Mouse (Mus musculus): ENCODE results near the gene Gpx3. TPM values are rescaled to one million over a fixed set of nuclear protein-coding genes. Genes with fewer than 3 reads are reported as not detected.

Gpx3 gene
- polyA plus RNA-seq, 1 experiment from 2014 or later = 18.0 TPM

- H3K9ac ChIP-seq (replicated peaks; ENCODE audit: low read depth, low read length) = no peak overlapping the region
- no peak overlapping the region for H3K27ac ChIP-seq (ENCODE audit: low read length)
- H3K27me3 ChIP-seq (replicated peaks; ENCODE audit: control insufficient read depth, insufficient read depth, low read length) = no peaks in the 10 kb centered on the region
- 87% methylated on average over 11 of the region's 11 CpGs for WGBS
- peaks cover 10% of the 10 kb centered on the region for H3K36me3 ChIP-seq (ENCODE audit: control insufficient read depth, insufficient read depth)
- H3K4me1 ChIP-seq (replicated peaks; ENCODE audit: control insufficient read depth, insufficient read depth, low read length) = no peaks in the 10 kb centered on the region
- no peak overlapping the region for H3K4me3 ChIP-seq (replicated peaks; ENCODE audit: low read length)
- ATAC-seq = no peak
- H3K9me3 ChIP-seq (ENCODE audit: control insufficient read depth, low read length) = no peaks in the 10 kb centered on the region
- H3K4me2 ChIP-seq (ENCODE audit: low read length) = no peak overlapping the region
Observed at GRCm38 (mm10) chr11:54920127-54920972, 18.1 kb downstream of the Gpx3 start.

DNA sequence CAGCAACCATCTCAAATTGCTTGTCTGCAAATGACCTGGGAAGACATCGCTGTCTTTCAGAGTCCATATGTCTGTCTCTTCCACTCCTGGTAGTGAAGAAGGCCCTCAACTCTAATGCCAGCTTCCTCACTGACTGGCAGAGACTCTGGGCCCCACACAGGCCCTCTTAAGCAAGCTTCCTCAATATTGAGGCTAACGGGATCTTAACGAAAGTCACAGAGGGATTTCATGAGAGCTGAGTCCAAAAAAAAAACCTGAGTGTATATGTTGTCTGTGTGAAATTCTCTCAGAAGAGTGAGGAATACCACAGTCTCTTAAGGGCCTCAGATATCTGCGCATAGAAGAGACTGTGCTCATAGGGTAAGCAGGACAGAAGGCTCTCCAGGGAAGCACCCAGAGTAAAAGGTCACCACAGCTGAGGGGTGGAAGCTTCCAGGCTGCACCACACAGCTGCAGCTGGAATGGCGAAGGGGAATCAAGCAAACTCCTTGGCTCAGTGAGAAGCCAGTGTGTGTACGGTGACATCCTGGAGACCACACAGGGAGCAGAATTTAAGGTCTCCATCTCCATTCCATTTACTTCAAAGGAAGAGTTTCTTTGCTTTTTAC, 18.8 kb downstream of the Gpx3 start:
- H3K36me3 ChIP-seq (ENCODE audit: control insufficient read depth, insufficient read depth) = peaks cover 10% of the 10 kb centered on the region

DNA sequence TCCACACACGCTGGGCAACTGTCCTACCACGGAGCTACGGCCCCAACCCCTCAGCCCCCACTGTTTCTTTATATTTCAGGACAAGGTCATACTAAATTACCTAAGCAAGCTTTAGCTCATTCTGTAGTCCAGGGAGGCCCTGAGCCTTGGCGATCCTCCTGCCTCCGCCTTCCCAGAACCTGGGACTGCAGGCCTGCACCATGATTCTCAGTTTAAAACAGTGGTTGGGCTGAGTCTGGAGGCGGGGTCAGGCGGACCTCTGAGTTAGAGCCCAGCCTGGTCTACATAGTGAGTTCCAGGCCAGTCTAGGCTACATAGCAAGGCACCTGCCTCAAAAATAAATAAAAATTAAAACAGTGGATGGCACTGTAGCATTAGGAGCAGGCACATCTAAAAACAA, 19.5 kb downstream of the Gpx3 start:
- 42% methylated on average over 7 of the region's 7 CpGs for WGBS
- no peak for ATAC-seq
- Histone ChIP-seq H3K4me1 (replicated peaks; ENCODE audit: control insufficient read depth, insufficient read depth, low read length) (no peaks in the 10 kb centered on the region), H3K27me3 (replicated peaks; ENCODE audit: control insufficient read depth, insufficient read depth, low read length) (no peaks in the 10 kb centered on the region), H3K4me3 (replicated peaks; ENCODE audit: low read length) (no peak overlapping the region), H3K27ac (ENCODE audit: low read length) (no peak overlapping the region), H3K4me2 (ENCODE audit: low read length) (no peak overlapping the region), H3K9ac (replicated peaks; ENCODE audit: low read depth, low read length) (no peak overlapping the region), H3K36me3 (ENCODE audit: control insufficient read depth, insufficient read depth) (peaks cover 12% of the 10 kb centered on the region), H3K9me3 (ENCODE audit: control insufficient read depth, low read length) (no peaks in the 10 kb centered on the region)

More for the DNA sequence above, 18.8 kb downstream of the Gpx3 start:
- H3K27ac ChIP-seq (ENCODE audit: low read length) = no peak overlapping the region
- no peaks in the 10 kb centered on the region for H3K9me3 ChIP-seq (ENCODE audit: control insufficient read depth, low read length)
- H3K4me2 ChIP-seq (ENCODE audit: low read length) = no peak overlapping the region
- H3K4me3 ChIP-seq (replicated peaks; ENCODE audit: low read length) = no peak overlapping the region
- H3K4me1 ChIP-seq (replicated peaks; ENCODE audit: control insufficient read depth, insufficient read depth, low read length) = no peaks in the 10 kb centered on the region
- H3K9ac ChIP-seq (replicated peaks; ENCODE audit: low read depth, low read length) = no peak overlapping the region
- no peaks in the 10 kb centered on the region for H3K27me3 ChIP-seq (replicated peaks; ENCODE audit: control insufficient read depth, insufficient read depth, low read length)
- 88% methylated on average over 6 of the region's 6 CpGs for WGBS
- ATAC-seq = no peak

DNA sequence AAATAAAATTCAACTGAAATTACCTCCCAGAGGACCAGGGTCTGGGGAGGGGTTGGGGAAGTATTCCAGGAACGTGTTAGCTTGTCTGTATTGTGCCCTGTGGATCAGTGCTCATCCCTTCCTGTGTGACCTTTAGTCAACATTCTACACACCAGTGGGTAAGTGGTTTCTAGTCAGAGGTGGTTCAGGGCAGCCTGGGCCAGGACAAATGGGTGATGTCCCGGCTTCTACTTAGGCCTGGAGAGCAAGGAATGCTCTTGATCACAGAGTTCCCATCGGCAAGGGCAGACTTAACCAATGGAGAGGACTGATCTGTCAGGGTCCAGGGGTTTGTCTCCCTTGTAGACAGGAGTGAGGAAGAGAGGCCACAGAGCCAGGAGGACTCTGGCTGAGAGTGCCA, 20.2 kb downstream of the Gpx3 start:
- Histone ChIP-seq H3K27ac (ENCODE audit: low read length) (no peak overlapping the region), H3K36me3 (ENCODE audit: control insufficient read depth, insufficient read depth) (peaks cover 9% of the 10 kb centered on the region), H3K9me3 (ENCODE audit: control insufficient read depth, low read length) (no peaks in the 10 kb centered on the region), H3K9ac (replicated peaks; ENCODE audit: low read depth, low read length) (no peak overlapping the region), H3K4me3 (replicated peaks; ENCODE audit: low read length) (no peak overlapping the region), H3K4me2 (ENCODE audit: low read length) (no peak overlapping the region), H3K27me3 (replicated peaks; ENCODE audit: control insufficient read depth, insufficient read depth, low read length) (no peaks in the 10 kb centered on the region), H3K4me1 (replicated peaks; ENCODE audit: control insufficient read depth, insufficient read depth, low read length) (no peaks in the 10 kb centered on the region)
- 92% methylated on average over 3 of the region's 3 CpGs for WGBS
- no peak for ATAC-seq

- ATAC-seq = no peak
- WGBS = 92% methylated on average over 14 of the region's 14 CpGs
- no peaks in the 10 kb centered on the region for H3K27me3 ChIP-seq (replicated peaks; ENCODE audit: control insufficient read depth, insufficient read depth, low read length)
- peaks cover 2% of the 10 kb centered on the region; the same call in 1 of the 2 replicates for H3K36me3 ChIP-seq (ENCODE audit: control insufficient read depth, insufficient read depth)
- H3K4me3 ChIP-seq (replicated peaks; ENCODE audit: low read length) = no peak overlapping the region
- H3K9ac ChIP-seq (replicated peaks; ENCODE audit: low read depth, low read length) = no peak overlapping the region
- no peak overlapping the region for H3K27ac ChIP-seq (ENCODE audit: low read length)
- no peak overlapping the region for H3K4me2 ChIP-seq (ENCODE audit: low read length)
- no peaks in the 10 kb centered on the region for H3K9me3 ChIP-seq (ENCODE audit: control insufficient read depth, low read length)
- H3K4me1 ChIP-seq (replicated peaks; ENCODE audit: control insufficient read depth, insufficient read depth, low read length) = no peaks in the 10 kb centered on the region
Observed at GRCm38 (mm10) chr11:54924145-54924544, 21.9 kb downstream of the Gpx3 start.

DNA sequence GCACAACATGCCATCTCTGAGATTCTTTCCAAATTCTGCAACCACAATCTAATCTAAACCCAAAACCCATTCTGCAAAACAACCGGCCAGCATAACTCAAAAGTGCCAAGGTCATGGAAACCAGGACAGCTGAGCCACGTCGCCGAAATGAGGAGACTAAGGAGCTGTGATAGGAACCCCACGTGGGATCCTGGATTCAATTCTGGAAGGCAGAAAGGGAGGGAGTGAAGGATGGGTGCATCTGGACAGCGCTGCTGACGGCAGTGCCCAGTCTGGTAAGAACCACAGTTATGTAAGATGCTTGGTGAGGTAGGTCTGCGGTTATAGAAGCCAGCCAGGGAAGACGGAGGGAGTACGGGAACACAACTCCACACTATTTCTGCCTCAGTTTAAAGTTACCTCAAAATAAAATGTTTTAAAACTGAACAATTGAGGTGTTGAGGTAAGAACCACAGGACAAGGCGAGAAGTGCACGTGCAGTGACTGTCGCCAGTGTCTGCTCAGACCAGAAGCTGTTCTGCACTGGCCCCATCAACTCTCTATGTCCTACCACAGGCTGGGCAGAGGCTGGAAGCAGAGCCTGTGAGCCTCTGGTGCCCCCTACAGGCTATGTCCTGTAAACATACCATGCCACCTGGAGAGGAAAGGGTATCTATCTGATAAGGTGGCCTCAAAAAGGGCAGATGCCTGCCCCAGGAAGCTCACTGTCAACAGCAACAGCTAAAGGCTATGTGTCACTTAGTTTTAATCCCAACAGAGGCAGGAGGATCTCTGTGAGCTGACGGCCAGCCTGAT, 25.3 kb downstream of the Gpx3 start:
- Histone ChIP-seq H3K27me3 (replicated peaks; ENCODE audit: control insufficient read depth, insufficient read depth, low read length) (no peaks in the 10 kb centered on the region), H3K4me3 (replicated peaks; ENCODE audit: low read length) (no peak overlapping the region), H3K4me2 (ENCODE audit: low read length) (no peak overlapping the region), H3K27ac (ENCODE audit: low read length) (no peak overlapping the region), H3K4me1 (replicated peaks; ENCODE audit: control insufficient read depth, insufficient read depth, low read length) (no peaks in the 10 kb centered on the region), H3K9ac (replicated peaks; ENCODE audit: low read depth, low read length) (no peak overlapping the region), H3K36me3 (ENCODE audit: control insufficient read depth, insufficient read depth) (peaks cover 2% of the 10 kb centered on the region; the same call in 1 of the 2 replicates), H3K9me3 (ENCODE audit: control insufficient read depth, low read length) (no peaks in the 10 kb centered on the region)
- peak; percentile 52; the same call in 1 of the 2 replicates for ATAC-seq
- 81% methylated on average over 14 of the region's 14 CpGs for WGBS

DNA sequence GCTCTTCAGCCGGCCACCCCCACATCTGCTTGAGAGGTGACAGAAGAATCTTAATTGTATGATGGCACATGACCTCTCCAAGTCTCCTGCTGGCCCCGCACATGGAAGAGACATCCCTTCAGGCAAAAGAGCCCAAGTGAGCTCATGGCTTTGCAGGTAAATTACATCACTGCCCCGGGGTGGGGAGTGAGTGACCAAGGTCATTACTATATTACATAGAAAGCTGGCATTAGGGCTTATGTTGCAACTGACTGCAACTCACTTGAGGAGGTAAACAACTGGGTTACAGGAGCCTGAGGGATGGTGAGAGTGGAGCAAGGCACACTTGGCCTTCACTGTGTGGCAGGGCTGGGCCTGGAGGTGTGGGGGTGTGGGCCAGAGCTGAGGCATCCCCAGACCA, 26.0 kb downstream of the Gpx3 start:
- Histone ChIP-seq H3K4me1 (replicated peaks; ENCODE audit: control insufficient read depth, insufficient read depth, low read length) (no peaks in the 10 kb centered on the region), H3K9me3 (ENCODE audit: control insufficient read depth, low read length) (no peaks in the 10 kb centered on the region), H3K36me3 (ENCODE audit: control insufficient read depth, insufficient read depth) (0 out of 2 replicates have a peak, but pooled peaks cover 2% of the 10 kb centered on the region), H3K27me3 (replicated peaks; ENCODE audit: control insufficient read depth, insufficient read depth, low read length) (no peaks in the 10 kb centered on the region), H3K9ac (replicated peaks; ENCODE audit: low read depth, low read length) (no peak overlapping the region), H3K4me3 (replicated peaks; ENCODE audit: low read length) (no peak overlapping the region), H3K27ac (ENCODE audit: low read length) (no peak overlapping the region), H3K4me2 (ENCODE audit: low read length) (no peak overlapping the region)
- 94% methylated on average over 3 of the region's 3 CpGs for WGBS
- no peak for ATAC-seq

- WGBS = 82% methylated on average over 7 of the region's 7 CpGs
- no peaks in the 10 kb centered on the region for H3K9me3 ChIP-seq (ENCODE audit: control insufficient read depth, low read length)
- no peak overlapping the region for H3K9ac ChIP-seq (replicated peaks; ENCODE audit: low read depth, low read length)
- no peaks in the 10 kb centered on the region for H3K4me1 ChIP-seq (replicated peaks; ENCODE audit: control insufficient read depth, insufficient read depth, low read length)
- H3K4me2 ChIP-seq (ENCODE audit: low read length) = no peak overlapping the region
- no peak overlapping the region for H3K27ac ChIP-seq (ENCODE audit: low read length)
- no peaks in the 10 kb centered on the region for H3K27me3 ChIP-seq (replicated peaks; ENCODE audit: control insufficient read depth, insufficient read depth, low read length)
- H3K36me3 ChIP-seq (ENCODE audit: control insufficient read depth, insufficient read depth) = 0 out of 2 replicates have a peak, but pooled peaks cover 5% of the 10 kb centered on the region
- H3K4me3 ChIP-seq (replicated peaks; ENCODE audit: low read length) = no peak overlapping the region
- ATAC-seq = no peak
Observed at GRCm38 (mm10) chr11:54928886-54929285, 26.6 kb downstream of the Gpx3 start.

GRCm38 (mm10) chr11:54929290-54929689, 27.0 kb downstream of the Gpx3 start:
- Histone ChIP-seq H3K27me3 (replicated peaks; ENCODE audit: control insufficient read depth, insufficient read depth, low read length) (no peaks in the 10 kb centered on the region), H3K4me1 (replicated peaks; ENCODE audit: control insufficient read depth, insufficient read depth, low read length) (no peaks in the 10 kb centered on the region), H3K9ac (replicated peaks; ENCODE audit: low read depth, low read length) (no peak overlapping the region), H3K36me3 (ENCODE audit: control insufficient read depth, insufficient read depth) (0 out of 2 replicates have a peak, but pooled peaks cover 5% of the 10 kb centered on the region), H3K9me3 (ENCODE audit: control insufficient read depth, low read length) (no peaks in the 10 kb centered on the region), H3K27ac (ENCODE audit: low read length) (no peak overlapping the region), H3K4me2 (ENCODE audit: low read length) (no peak overlapping the region), H3K4me3 (replicated peaks; ENCODE audit: low read length) (no peak overlapping the region)
- WGBS = 95% methylated on average over 6 of the region's 6 CpGs
- no peak for ATAC-seq
